Mouse (Mus musculus) kidney, adult 8-10 months (tissue): ENCODE measurements around the gene Mcat.
A peak's percentile ranks its signal among the peaks of the same experiment; 100 is the strongest.

Source experiments
- DNase-seq, 2 experiments: peaks; one replicate each; pipeline ENCODE4 v3.0.0; 2022

Gene Mcat

GRCm38 (mm10) chr15:83563327-83563856, at the start of gene Mcat, which contains the start of gene Tspo:
TSS of gene Mcat (minus strand) at chr15:83563787.
TSS of gene Tspo (plus strand) at chr15:83563592.
- peak; percentile 47 to 63 for DNase-seq

DNA sequence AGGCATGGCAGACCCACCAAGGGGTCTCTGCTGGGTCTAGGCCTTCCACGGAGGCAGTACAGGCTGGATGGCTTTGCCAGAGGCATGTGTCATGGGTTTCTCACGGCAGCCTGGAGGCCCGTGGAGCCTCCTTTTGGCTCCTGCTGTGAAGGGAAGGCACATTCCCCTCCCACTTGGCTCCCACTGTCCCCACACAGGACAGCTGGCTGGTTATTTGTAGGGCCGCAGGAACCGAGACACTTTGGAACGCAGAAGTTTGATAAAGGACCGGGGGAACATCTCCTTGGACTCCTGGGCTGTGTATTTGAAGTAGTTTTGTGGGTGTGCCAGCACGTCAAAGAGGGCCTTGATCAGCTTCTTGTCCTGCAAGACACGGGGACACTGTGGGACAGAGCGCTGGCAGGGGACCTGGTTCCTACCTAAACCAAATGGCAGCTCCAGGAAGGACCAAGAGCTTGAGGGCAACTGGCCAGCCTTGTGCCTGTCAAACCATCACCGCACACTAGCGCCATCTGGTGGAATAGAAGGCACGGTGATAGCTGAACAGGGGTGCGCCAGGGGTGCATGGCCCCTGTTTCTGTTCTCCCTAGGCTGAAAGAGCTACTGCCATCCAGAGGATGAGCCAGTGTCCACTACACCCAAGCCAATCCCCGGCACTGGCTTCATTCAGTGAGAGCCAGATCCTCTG, 43.7 kb upstream of the Mcat start:
- DNase-seq, result peak; percentile 45 to 67

DNA sequence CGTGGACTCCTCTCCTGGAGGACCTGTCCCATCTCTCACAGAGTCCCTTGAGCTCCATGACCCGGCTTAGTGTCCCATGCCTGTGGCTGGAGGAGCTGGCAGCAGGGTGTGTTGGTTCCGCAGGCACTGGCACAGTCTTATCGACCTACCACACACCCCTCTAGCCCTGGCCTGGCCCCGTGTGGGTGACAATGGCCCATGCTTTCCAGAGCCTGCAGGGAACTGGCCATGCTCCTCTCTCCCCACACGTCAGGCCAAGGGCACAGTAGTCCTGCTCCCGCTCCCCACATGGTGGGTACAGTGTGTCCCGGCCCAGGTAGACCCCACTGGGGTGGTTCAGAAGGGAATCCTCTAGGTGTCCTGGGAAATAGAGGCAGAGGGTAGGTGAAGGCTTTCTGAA, 43.1 kb upstream of the Mcat start:
- no peak for DNase-seq

GRCm38 (mm10) chr15:83606216-83606615, 42.6 kb upstream of the Mcat start:
- no peak for DNase-seq

DNA sequence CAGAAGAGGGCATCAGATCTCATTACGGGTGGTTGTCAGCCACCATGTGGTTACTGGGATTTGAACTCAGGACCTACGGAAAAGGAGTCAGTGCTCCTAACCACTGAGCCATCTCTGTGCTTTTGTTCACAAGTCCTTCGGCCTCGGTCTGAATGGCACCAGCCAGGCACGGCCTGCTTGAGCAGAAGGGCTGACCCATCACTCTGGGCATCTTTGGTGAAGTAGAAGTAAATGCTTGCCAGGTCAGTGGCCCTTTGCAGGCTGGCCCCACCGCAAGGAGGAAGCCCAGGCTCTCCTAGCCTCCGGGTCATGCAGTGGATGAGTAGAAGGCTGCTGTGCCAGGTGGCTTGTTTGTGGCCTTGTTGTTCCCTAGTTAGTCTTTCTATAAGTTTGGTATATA, 39.8 kb upstream of the Mcat start:
- no peak for DNase-seq

DNA sequence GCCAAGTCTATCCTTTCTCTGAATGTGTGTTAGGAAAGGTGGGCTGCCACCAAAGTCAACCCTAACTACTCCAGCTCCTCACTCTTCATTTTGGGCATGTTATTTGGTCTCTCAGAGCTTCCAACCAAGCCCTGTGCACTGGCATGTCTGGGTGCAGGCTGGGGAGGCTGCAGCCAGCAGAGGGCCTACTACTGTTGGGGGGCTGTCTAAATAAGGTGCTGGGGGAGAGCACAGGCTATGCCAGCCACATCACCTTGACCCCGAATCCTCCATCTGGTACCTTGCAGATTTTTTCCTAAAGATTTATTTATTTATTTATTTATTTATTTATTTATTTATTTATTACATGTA, 39.4 kb upstream of the Mcat start:
- no peak for DNase-seq

- DNase-seq, result peak; percentile 24 to 25
These were observed 38.9 kb upstream of the Mcat start for GRCm38 (mm10) chr15:83602372-83603045.

DNA sequence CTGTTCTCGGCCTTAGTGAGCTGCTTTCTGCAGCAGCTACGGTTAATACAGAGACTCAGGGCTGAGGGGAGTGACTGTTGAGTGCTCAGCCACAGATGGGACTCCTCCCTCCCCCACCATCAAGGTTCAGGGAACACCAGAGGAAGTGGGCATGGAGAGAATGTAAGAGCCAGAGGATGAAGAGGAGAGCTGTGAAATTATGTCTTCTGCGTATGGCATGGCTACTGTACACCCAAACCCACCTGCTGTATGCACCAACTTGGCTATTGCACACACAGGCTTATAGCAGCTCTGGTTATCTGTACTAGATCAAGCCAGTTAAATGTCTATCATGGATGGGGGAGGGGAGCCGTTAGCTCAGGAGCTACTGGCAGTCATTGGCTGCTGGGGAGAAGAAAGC, 37.6 kb upstream of the Mcat start:
- no peak for DNase-seq

DNA sequence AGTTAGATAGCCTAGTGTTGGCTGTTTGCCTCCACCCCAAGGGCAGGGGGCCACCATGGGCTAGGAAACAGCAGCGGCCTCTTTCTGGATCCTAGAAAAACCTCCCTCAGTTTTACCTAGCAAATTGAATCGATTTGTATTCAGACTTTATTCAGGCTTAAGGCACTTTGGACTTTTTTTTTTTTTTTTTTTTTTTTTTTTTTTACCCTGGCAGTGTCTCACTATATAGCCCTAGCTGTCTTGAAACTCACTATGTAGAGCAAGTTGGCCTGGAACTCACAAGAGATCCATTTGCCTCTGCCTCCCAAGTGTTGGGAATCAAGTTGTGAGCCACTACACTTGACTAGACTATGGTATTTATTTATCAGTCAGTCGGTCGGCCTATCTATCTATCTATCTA, 33.2 kb upstream of the Mcat start:
- no peak for DNase-seq

- DNase-seq, result no peak
These were observed 31.8 kb upstream of the Mcat start for GRCm38 (mm10) chr15:83595364-83595711.

- peak; percentile 94 to 97 for DNase-seq
These were observed 31.2 kb upstream of the Mcat start, which contains the start of gene Ttll12 for GRCm38 (mm10) chr15:83594513-83595363. TSS of gene Ttll12 (minus strand) at chr15:83595157.

GRCm38 (mm10) chr15:83593702-83594512, 30.3 kb upstream of the Mcat start:
- no peak for DNase-seq

- DNase-seq, result no peak
These were observed 29.6 kb upstream of the Mcat start for GRCm38 (mm10) chr15:83593189-83593585.

DNA sequence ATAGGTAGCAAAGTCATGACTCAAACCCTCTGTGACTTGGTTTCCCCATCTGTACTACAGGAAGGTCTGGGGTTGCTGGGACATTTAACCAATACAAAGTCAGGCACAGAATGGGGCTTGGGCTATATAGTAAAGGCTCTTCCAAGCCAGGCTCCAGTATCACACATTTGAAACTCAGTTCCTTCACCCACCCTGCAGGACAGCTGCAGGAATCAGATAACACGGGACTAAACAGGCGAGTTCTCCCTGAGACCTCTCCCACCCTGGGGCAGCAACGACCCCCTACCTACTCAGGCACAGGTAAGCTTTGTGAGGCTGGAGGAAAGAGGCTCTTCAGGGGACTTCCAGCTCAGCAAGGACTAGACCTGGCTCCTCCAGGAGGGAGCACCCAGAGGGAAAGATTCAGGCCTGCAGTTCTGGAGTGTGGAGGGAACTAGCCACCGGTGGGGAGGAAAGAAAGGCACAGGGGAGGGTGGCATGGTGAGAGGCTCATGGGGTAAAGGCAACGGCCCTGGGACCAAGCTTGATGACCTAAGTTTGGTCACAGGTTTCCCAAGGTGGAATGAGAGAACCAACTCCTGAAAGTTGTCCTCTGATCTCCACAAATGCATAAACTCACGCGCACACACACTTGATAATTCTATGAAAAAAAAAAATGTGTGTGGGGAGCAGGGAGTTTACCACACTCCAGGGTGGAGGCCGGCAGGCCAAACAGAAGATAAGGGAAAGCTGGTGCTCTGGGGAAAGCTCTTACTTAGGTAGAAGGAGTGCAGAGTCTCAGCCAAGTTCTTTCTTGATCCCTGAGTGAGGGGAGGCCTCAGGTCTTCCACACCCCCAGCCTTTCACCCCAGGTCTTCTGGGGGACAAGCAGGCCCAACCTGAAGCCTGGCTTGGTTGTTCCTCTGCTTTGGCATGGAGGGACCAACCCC, 28.9 kb upstream of the Mcat start:
- no peak for DNase-seq

DNA sequence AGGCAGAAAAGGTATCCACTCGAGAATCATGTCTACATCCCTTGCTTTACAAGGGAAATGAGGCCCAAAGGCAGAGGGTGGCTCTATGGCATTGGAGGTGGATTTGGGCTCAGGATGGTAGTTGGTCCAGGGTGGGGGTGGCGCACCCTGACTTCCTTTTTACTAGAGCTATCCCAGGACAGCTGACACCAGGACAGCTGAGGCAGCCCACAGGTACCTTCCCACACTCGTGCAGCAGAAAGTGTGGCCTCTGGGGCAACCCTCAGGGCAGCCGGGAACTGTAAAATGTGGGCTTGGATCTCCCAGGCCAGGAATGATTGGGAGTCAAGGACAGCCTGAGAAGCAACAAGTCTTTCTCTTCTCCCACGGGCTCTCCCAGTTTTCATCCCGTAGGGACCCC, 28.2 kb upstream of the Mcat start:
- no peak for DNase-seq

GRCm38 (mm10) chr15:83590841-83591240, 27.3 kb upstream of the Mcat start:
- DNase-seq, result peak; percentile 23 to 37

GRCm38 (mm10) chr15:83584741-83585220, 21.2 kb upstream of the Mcat start:
- no peak for DNase-seq

GRCm38 (mm10) chr15:83583419-83584156, 20.0 kb upstream of the Mcat start:
- peak; percentile 67 to 80 for DNase-seq

GRCm38 (mm10) chr15:83582931-83583330, 19.3 kb upstream of the Mcat start:
- DNase-seq, result no peak

GRCm38 (mm10) chr15:83576651-83577050, 13.1 kb upstream of the Mcat start:
- DNase-seq, result no peak

DNA sequence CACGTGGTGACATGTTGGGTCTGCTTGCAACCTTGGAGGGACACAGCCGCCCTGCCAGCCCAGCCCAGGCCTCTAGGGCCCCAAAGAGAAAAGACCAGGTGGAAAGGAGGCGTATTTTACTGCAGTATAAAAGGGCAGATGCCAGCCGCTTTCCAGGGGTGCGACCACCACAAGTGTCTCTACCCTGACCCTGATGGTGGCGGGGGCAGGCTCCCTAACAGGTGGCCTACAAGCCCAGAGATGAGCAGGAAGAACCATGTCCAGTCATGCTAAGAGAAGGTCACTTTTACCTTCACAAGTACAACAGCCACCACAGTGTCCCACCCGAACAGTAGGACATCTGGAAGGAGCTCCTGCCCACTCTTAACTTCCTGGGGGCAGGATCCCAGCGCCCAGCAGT, 12.0 kb upstream of the Mcat start:
- DNase-seq, result no peak
